Mouse (Mus musculus) stomach, postnatal 0 days (tissue): Measurements from ENCODE around the gene Id2.

Experiments
- CTCF ChIP-seq: IDR thresholded peaks from 2 replicates; pipeline ENCODE4 v1.5.1; 2016; ENCODE audit warnings: antibody characterized with exemption, low read depth, mild to moderate bottlenecking, moderate library complexity
- EP300 ChIP-seq: optimal IDR thresholded peaks from 2 replicates; pipeline ENCODE3; 2016; ENCODE audit warnings: antibody characterized with exemption

- TF ChIP-seq CTCF (no peak), EP300 (no peak)
Observed at GRCm38 (mm10) chr12:25074344-25074743, 22.6 kb downstream of the Id2 start.
